Mouse (Mus musculus) embryonic fibroblast, embryonic 13.5 days (primary cell): Measurements from ENCODE around the gene Neurl4.
"Not testable (repeated sequence)": the region's sequence is repeated elsewhere in the genome, so short reads cannot be mapped to it uniquely, and the experiment has no call there.

Experiments used
- CTCF ChIP-seq: IDR thresholded peaks from 2 replicates; pipeline ENCODE4 v1.5.1; 2011; ENCODE audit warnings: mild to moderate bottlenecking, control low read depth, low read length, moderate library complexity, borderline replicate concordance; ENCODE audit not compliant: insufficient read depth
- POLR2A ChIP-seq: IDR thresholded peaks from 2 replicates; pipeline ENCODE4 v1.6.1; 2011; ENCODE audit warnings: low read depth, mild to moderate bottlenecking, control low read depth, low read length, moderate library complexity

DNA sequence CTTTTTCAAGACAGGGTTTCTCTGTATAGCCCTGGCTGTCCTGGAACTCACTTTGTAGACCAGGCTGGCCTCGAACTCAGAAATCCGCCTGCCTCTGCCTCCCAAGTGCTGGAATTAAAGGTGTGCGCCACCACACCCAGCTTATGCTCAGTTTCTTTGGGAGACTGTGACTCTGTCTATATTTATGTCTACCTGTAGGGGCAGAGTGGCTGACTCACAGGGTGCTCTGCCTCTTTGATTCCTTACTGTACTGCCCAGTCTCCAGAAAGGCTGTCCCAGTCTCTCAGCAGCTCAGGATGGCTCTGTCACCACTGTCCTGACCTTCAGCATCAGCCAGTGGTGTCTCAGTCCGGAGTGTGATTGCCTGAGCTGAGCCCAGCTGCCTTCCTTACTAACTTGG, 54.7 kb downstream of the Neurl4 start:
- not testable (repeated sequence) for TF ChIP-seq CTCF, POLR2A
